Mouse (Mus musculus): Measurements from ENCODE around the gene Gm28048.

DNA sequence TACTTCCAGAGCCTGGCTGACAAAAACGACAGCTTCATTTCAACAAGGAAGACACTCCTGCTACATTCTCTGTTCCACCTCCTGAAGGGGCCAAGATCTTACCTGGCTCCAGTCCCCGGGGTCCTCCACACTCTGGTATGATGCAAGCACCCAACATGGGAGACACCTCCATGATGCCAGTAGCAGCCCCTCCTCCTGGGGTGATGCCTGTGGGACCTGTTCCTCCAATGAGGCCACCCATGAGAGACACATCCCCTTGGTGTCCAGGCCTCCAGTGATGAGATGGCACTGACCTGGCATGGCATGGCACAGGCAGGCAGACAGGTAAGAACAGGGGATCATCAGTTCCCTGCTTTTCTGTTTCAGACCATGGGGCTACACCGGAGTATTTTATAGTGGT is 3.7 kb downstream of the Gm28048 start:
- TF ChIP-seq CTCF (IDR thresholded peaks at IDR 0.05; ENCODE audit: low read depth, low read length) = no peak
- TF ChIP-seq POLR2A (IDR thresholded peaks at IDR 0.05; ENCODE audit: extremely low read depth, insufficient read depth, low read length) = no peak
